Mouse (Mus musculus): ENCODE data around the gene Gab2. TPM values are rescaled to one million over a fixed set of nuclear protein-coding genes. Genes with fewer than 3 reads are reported as not detected.

The Gab2 gene
- total and polyA plus RNA-seq, 3 experiments, result 0.12 to 0.50 (median 0.30) TPM

- H3K27ac ChIP-seq (ENCODE audit: insufficient read depth, low read depth), result no peak overlapping the region
- DNase-seq (ENCODE audit: extremely low read depth), result no peak
- H3K79me2 ChIP-seq (replicated peaks; ENCODE audit: control insufficient read depth, extremely low read depth, insufficient read depth, poor library complexity, severe bottlenecking), result no peaks in the 10 kb centered on the region
- dilution Hi-C loops (cut with MboI; ENCODE audit: extremely low pct_ligation_motif_present, extremely low pct_unique_long_range_greater_than_20kb, low sequenced_read_pairs) (no loop called here), in situ Hi-C loops (cut with MboI; ENCODE audit: low pct_ligation_motif_present, low pct_unique_long_range_greater_than_20kb, low sequenced_read_pairs) (loop anchor here (5.0 to 10.0 kb wide), 2 partner anchors 108 to 215 kb away; no protein-coding TSS in a partner anchor)
- peaks cover 13% of the 10 kb centered on the region for H3K27me3 ChIP-seq (replicated peaks)
- no peaks in the 10 kb centered on the region for H3K36me3 ChIP-seq (replicated peaks in 1 of 2; ENCODE audit: control insufficient read depth in 1 of 2, insufficient read depth in 1 of 2, low read length in 1 of 2)
- TF ChIP-seq POLR2AphosphoS2 (IDR thresholded peaks at IDR 0.05; ENCODE audit: low read depth, low read length) (no peak), MAFK (IDR thresholded peaks at IDR 0.05; ENCODE audit: insufficient replicate concordance, low read length) (no peak), USF2 (conservative IDR thresholded peaks at IDR 0.05; ENCODE audit: low read depth, low read length) (no peak), ELF1 (IDR thresholded peaks at IDR 0.05; ENCODE audit: low read depth, low read length) (no peak), ZKSCAN1 (IDR thresholded peaks at IDR 0.05; ENCODE audit: borderline replicate concordance, low read depth, low read length) (no peak), MXI1 (IDR thresholded peaks at IDR 0.05; ENCODE audit: low read depth, low read length) (no peak), SMC3 (IDR thresholded peaks at IDR 0.05; ENCODE audit: low read depth, low read length) (no peak), BHLHE40 (IDR thresholded peaks at IDR 0.05; ENCODE audit: low read depth, low read length) (no peak), KAT2A (IDR thresholded peaks at IDR 0.05; ENCODE audit: insufficient replicate concordance, low read length) (no peak), RCOR1 (conservative IDR thresholded peaks at IDR 0.05; ENCODE audit: low read depth, low read length) (no peak), MAX (IDR thresholded peaks at IDR 0.05; ENCODE audit: low read length) (no peak), PAX5 (IDR thresholded peaks at IDR 0.05; ENCODE audit: low read length) (no peak), ZNF384 (IDR thresholded peaks at IDR 0.05; ENCODE audit: low read depth, low read length) (no peak), IRF4 (IDR thresholded peaks at IDR 0.05; ENCODE audit: low read depth, low read length) (no peak), MAZ (IDR thresholded peaks at IDR 0.05; ENCODE audit: low read depth, low read length) (no peak), ZMIZ1 (IDR thresholded peaks at IDR 0.05; ENCODE audit: low read depth, low read length) (no peak), E2F4 (IDR thresholded peaks at IDR 0.05; ENCODE audit: insufficient replicate concordance, low read depth, low read length) (no peak), NELFE (IDR thresholded peaks at IDR 0.05; ENCODE audit: low read depth, low read length) (no peak)
- H3K4me3 ChIP-seq (replicated peaks in 1 of 3; ENCODE audit: low read depth in 2 of 3, low read length in 2 of 3, poor library complexity in 1 of 3), result no peak overlapping the region
- no peak overlapping the region for H3K4me2 ChIP-seq (ENCODE audit: insufficient read depth, low read depth, poor library complexity, severe bottlenecking)
- peaks cover 0 to 12% of the 10 kb centered on the region in 2 experiments; a peak in 2 of 4 replicates for H3K4me1 ChIP-seq (ENCODE audit: control insufficient read depth in 1 of 2, insufficient read depth in 2 of 2)
- no peaks in the 10 kb centered on the region for H3K9me3 ChIP-seq (replicated peaks; ENCODE audit: low read length)
- no peak overlapping the region for H3K9ac ChIP-seq (ENCODE audit: insufficient read depth, low read depth)
Observed at GRCm38 (mm10) chr7:97079651-97080365, 1.6 kb upstream of the Gab2 start.

- no peak overlapping the region for H3K27ac ChIP-seq (ENCODE audit: insufficient read depth, low read depth)
Observed at GRCm38 (mm10) chr7:97080621-97081241, 655 bp upstream of the Gab2 start.

More at GRCm38 (mm10) chr7:97080621-97081241, 655 bp upstream of the Gab2 start:
- H3K4me1 ChIP-seq (ENCODE audit: control insufficient read depth in 1 of 2, insufficient read depth in 2 of 2), result peaks cover 0 to 12% of the 10 kb centered on the region in 2 experiments; a peak in 2 of 4 replicates
- H3K4me3 ChIP-seq (replicated peaks in 1 of 3; ENCODE audit: low read depth in 2 of 3, low read length in 2 of 3, poor library complexity in 1 of 3), result peak overlapping the region in 2 of 3 experiments; percentile 64 to 92
- no peak overlapping the region for H3K9ac ChIP-seq (ENCODE audit: insufficient read depth, low read depth)
- DNase-seq (ENCODE audit: extremely low read depth), result no peak
- in situ Hi-C loops (cut with MboI; ENCODE audit: low pct_ligation_motif_present, low pct_unique_long_range_greater_than_20kb, low sequenced_read_pairs) (loop anchor here (5.0 to 10.0 kb wide), 2 partner anchors 108 to 214 kb away; no protein-coding TSS in a partner anchor), dilution Hi-C loops (cut with MboI; ENCODE audit: extremely low pct_ligation_motif_present, extremely low pct_unique_long_range_greater_than_20kb, low sequenced_read_pairs) (no loop called here)
- H3K36me3 ChIP-seq (replicated peaks in 1 of 2; ENCODE audit: control insufficient read depth in 1 of 2, insufficient read depth in 1 of 2, low read length in 1 of 2), result no peaks in the 10 kb centered on the region
- H3K79me2 ChIP-seq (replicated peaks; ENCODE audit: control insufficient read depth, extremely low read depth, insufficient read depth, poor library complexity, severe bottlenecking), result no peaks in the 10 kb centered on the region
- peak overlapping the region; percentile 98; the same call in 1 of the 2 replicates for H3K4me2 ChIP-seq (ENCODE audit: insufficient read depth, low read depth, poor library complexity, severe bottlenecking)
- H3K27me3 ChIP-seq (replicated peaks), result peaks cover 13% of the 10 kb centered on the region
- no peak for TF ChIP-seq RAD21 (IDR thresholded peaks at IDR 0.05; ENCODE audit: low read depth, low read length)
- no peak for TF ChIP-seq TBP (conservative IDR thresholded peaks at IDR 0.05; ENCODE audit: low read depth, low read length)
- TF ChIP-seq ELF1 (IDR thresholded peaks at IDR 0.05; ENCODE audit: low read depth, low read length), result no peak
- no peak for TF ChIP-seq USF1 (IDR thresholded peaks at IDR 0.05; ENCODE audit: low read depth, low read length)
- TF ChIP-seq ZKSCAN1 (IDR thresholded peaks at IDR 0.05; ENCODE audit: borderline replicate concordance, low read depth, low read length), result no peak
- no peak for TF ChIP-seq GABPA (IDR thresholded peaks at IDR 0.05; ENCODE audit: insufficient replicate concordance, low read depth, low read length)
- TF ChIP-seq MEF2A (IDR thresholded peaks at IDR 0.05; ENCODE audit: borderline replicate concordance, low read depth, low read length), result no peak
- no peak for TF ChIP-seq MXI1 (IDR thresholded peaks at IDR 0.05; ENCODE audit: low read depth, low read length)
- TF ChIP-seq E2F4 (IDR thresholded peaks at IDR 0.05; ENCODE audit: insufficient replicate concordance, low read depth, low read length), result no peak
- TF ChIP-seq TCF12 (IDR thresholded peaks at IDR 0.05; ENCODE audit: low read depth, low read length), result no peak
- no peak for TF ChIP-seq USF2 (conservative IDR thresholded peaks at IDR 0.05; ENCODE audit: low read depth, low read length)
- H3K9me3 ChIP-seq (replicated peaks; ENCODE audit: low read length), result no peaks in the 10 kb centered on the region
